Mouse (Mus musculus) layer of hippocampus, adult 8-10 months (tissue): ENCODE measurements at regions not wholly inside any gene's neighbourhood (a gene's known extent, or its start where the extent isn't known, plus 50 kb on each side); places are given as distances from the start of the nearest gene placed in this dataset.
A peak's percentile ranks its signal among the peaks of the same experiment; 100 is the strongest.

Experiments used
- DNase-seq, 2 experiments: peaks; one replicate each; pipeline ENCODE4 v3.0.0; 2022; ENCODE audit warnings: low spot score in 2 of 2

GRCm38 (mm10) chr7:75063816-75064215, 245.2 kb downstream of the Sv2b start:
- DNase-seq, result peak; percentile 9 to 38

GRCm38 (mm10) chr7:75050231-75050630, 258.8 kb downstream of the Sv2b start:
- DNase-seq, result no peak

GRCm38 (mm10) chr7:75049751-75050150, 259.3 kb downstream of the Sv2b start:
- no peak for DNase-seq

- DNase-seq, result no peak
Measured at GRCm38 (mm10) chr7:75048822-75049221, 260.2 kb downstream of the Sv2b start.

GRCm38 (mm10) chr7:75047827-75048226, 261.2 kb downstream of the Sv2b start:
- DNase-seq, result peak in 1 of 2 experiments; percentile 7

GRCm38 (mm10) chr7:75040871-75041270, 268.2 kb downstream of the Sv2b start:
- DNase-seq, result no peak

GRCm38 (mm10) chr7:75026191-75026590, 282.9 kb downstream of the Sv2b start:
- DNase-seq, result no peak

- DNase-seq, result no peak
Measured at GRCm38 (mm10) chr7:75021966-75022365, 287.1 kb downstream of the Sv2b start.

GRCm38 (mm10) chr7:75018640-75019039, 290.4 kb downstream of the Sv2b start:
- DNase-seq, result no peak

- no peak for DNase-seq
Measured at GRCm38 (mm10) chr7:75008481-75008880, 300.6 kb downstream of the Sv2b start.

GRCm38 (mm10) chr7:74990198-74990597, 318.9 kb downstream of the Sv2b start:
- no peak for DNase-seq

GRCm38 (mm10) chr7:74979479-74979878, 329.6 kb downstream of the Sv2b start:
- DNase-seq, result no peak

- no peak for DNase-seq
Measured at GRCm38 (mm10) chr7:74975986-74976385, 333.1 kb downstream of the Sv2b start.

- no peak for DNase-seq
Measured at GRCm38 (mm10) chr7:74974448-74974847, 334.6 kb downstream of the Sv2b start.

GRCm38 (mm10) chr7:74944421-74945098, 364.5 kb downstream of the Sv2b start:
- peak in 1 of 2 experiments; percentile 7 for DNase-seq

GRCm38 (mm10) chr7:74942917-74943316, 366.1 kb downstream of the Sv2b start:
- DNase-seq, result peak; percentile 7 to 23

GRCm38 (mm10) chr7:74942146-74942545, 366.9 kb downstream of the Sv2b start:
- DNase-seq, result no peak

GRCm38 (mm10) chr7:74929142-74929829, 374.7 kb upstream of the Slco3a1 start:
- no peak for DNase-seq

GRCm38 (mm10) chr7:74928226-74928927, 373.8 kb upstream of the Slco3a1 start:
- DNase-seq, result no peak

GRCm38 (mm10) chr7:74926729-74927128, 372.1 kb upstream of the Slco3a1 start:
- DNase-seq, result no peak

GRCm38 (mm10) chr7:74924156-74924555, 369.6 kb upstream of the Slco3a1 start:
- DNase-seq, result no peak

- no peak for DNase-seq
Measured at GRCm38 (mm10) chr7:74908311-74908962, 353.9 kb upstream of the Slco3a1 start.
